Mouse (Mus musculus): ENCODE results near the gene Trpm3. TPM values are rescaled to one million over a fixed set of nuclear protein-coding genes. Genes with fewer than 3 reads are reported as not detected.
A peak's percentile ranks its signal among the peaks of the same experiment; 100 is the strongest.

Gene Trpm3
- polyA plus RNA-seq, 1 experiment from 2014 or later: 8.2 TPM

- no peaks in the 10 kb centered on the region for H3K27me3 ChIP-seq
- WGBS: 87% methylated on average over 6 of the region's 6 CpGs
- no peaks in the 10 kb centered on the region for H3K4me1 ChIP-seq (replicated peaks)
- H3K9ac ChIP-seq: no peak overlapping the region
- no peak overlapping the region for H3K27ac ChIP-seq (replicated peaks)
- no peaks in the 10 kb centered on the region for H3K9me3 ChIP-seq
- no peaks in the 10 kb centered on the region for H3K36me3 ChIP-seq
- no peak overlapping the region for H3K4me2 ChIP-seq
- no peak for ATAC-seq (ENCODE audit: low read depth)
- no peak overlapping the region for H3K4me3 ChIP-seq
Measured at GRCm38 (mm10) chr19:22542990-22543709, 404.3 kb downstream of the Trpm3 start.

- no peak overlapping the region for H3K4me2 ChIP-seq
- H3K36me3 ChIP-seq: no peaks in the 10 kb centered on the region
- H3K9me3 ChIP-seq: no peaks in the 10 kb centered on the region
- WGBS: 26% methylated on average over 5 of the region's 5 CpGs
- ATAC-seq (ENCODE audit: low read depth): 0 out of 2 replicates have a peak, but pooled peaks have one; percentile 56
- H3K4me3 ChIP-seq: no peak overlapping the region
- peaks cover 6% of the 10 kb centered on the region; the same call in 1 of the 2 replicates for H3K27me3 ChIP-seq
- no peak overlapping the region for H3K9ac ChIP-seq
- H3K27ac ChIP-seq (replicated peaks): no peak overlapping the region
- H3K4me1 ChIP-seq (replicated peaks): peaks cover 15% of the 10 kb centered on the region
Measured at GRCm38 (mm10) chr19:22552179-22552578, 413.3 kb downstream of the Trpm3 start.

GRCm38 (mm10) chr19:22554421-22554941 is 415.6 kb downstream of the Trpm3 start:
- Histone ChIP-seq H3K27ac (replicated peaks) (no peak overlapping the region), H3K9me3 (no peaks in the 10 kb centered on the region), H3K4me1 (replicated peaks) (peaks cover 15% of the 10 kb centered on the region), H3K36me3 (no peaks in the 10 kb centered on the region), H3K27me3 (peaks cover 6% of the 10 kb centered on the region; the same call in 1 of the 2 replicates), H3K9ac (no peak overlapping the region; the same call in 1 of the 2 replicates), H3K4me3 (no peak overlapping the region), H3K4me2 (peak overlapping the region; percentile 34)
- WGBS: 4% methylated on average over 7 of the region's 7 CpGs
- ATAC-seq (ENCODE audit: low read depth): peak; percentile 53; the same call in 1 of the 2 replicates

GRCm38 (mm10) chr19:22572396-22572795 is 433.6 kb downstream of the Trpm3 start:
- Histone ChIP-seq H3K9ac (no peak overlapping the region), H3K27ac (replicated peaks) (no peak overlapping the region), H3K4me3 (no peak overlapping the region), H3K27me3 (no peaks in the 10 kb centered on the region), H3K4me1 (replicated peaks) (no peaks in the 10 kb centered on the region), H3K4me2 (no peak overlapping the region), H3K36me3 (no peaks in the 10 kb centered on the region), H3K9me3 (no peaks in the 10 kb centered on the region)
- ATAC-seq (ENCODE audit: low read depth): no peak
- WGBS: 74% methylated on average over 11 of the region's 11 CpGs

- ATAC-seq (ENCODE audit: low read depth): no peak
- 89% methylated on average over 2 of the region's 2 CpGs for WGBS
- Histone ChIP-seq H3K4me1 (replicated peaks) (no peaks in the 10 kb centered on the region), H3K9ac (no peak overlapping the region), H3K36me3 (no peaks in the 10 kb centered on the region), H3K27me3 (no peaks in the 10 kb centered on the region), H3K9me3 (no peaks in the 10 kb centered on the region), H3K4me2 (no peak overlapping the region), H3K4me3 (no peak overlapping the region), H3K27ac (replicated peaks) (no peak overlapping the region)
Measured at GRCm38 (mm10) chr19:22572849-22573248, 434.0 kb downstream of the Trpm3 start.

GRCm38 (mm10) chr19:22582120-22582745 is 443.4 kb downstream of the Trpm3 start:
- ATAC-seq (ENCODE audit: low read depth): no peak

GRCm38 (mm10) chr19:22594492-22594891 is 455.6 kb downstream of the Trpm3 start:
- Histone ChIP-seq H3K9me3 (no peaks in the 10 kb centered on the region), H3K27ac (replicated peaks) (no peak overlapping the region), H3K36me3 (no peaks in the 10 kb centered on the region), H3K27me3 (no peaks in the 10 kb centered on the region), H3K4me1 (replicated peaks) (no peaks in the 10 kb centered on the region), H3K4me2 (no peak overlapping the region), H3K4me3 (no peak overlapping the region), H3K9ac (no peak overlapping the region)
- 85% methylated on average over 3 of the region's 3 CpGs for WGBS
- ATAC-seq (ENCODE audit: low read depth): no peak

More at GRCm38 (mm10) chr19:22582120-22582745, 443.4 kb downstream of the Trpm3 start:
- no peaks in the 10 kb centered on the region for H3K4me1 ChIP-seq (replicated peaks)
- H3K4me2 ChIP-seq: no peak overlapping the region
- no peaks in the 10 kb centered on the region for H3K27me3 ChIP-seq
- H3K36me3 ChIP-seq: no peaks in the 10 kb centered on the region
- H3K27ac ChIP-seq (replicated peaks): no peak overlapping the region
- WGBS: 77% methylated on average over 4 of the region's 4 CpGs
- no peak overlapping the region for H3K4me3 ChIP-seq
- no peaks in the 10 kb centered on the region for H3K9me3 ChIP-seq
- no peak overlapping the region for H3K9ac ChIP-seq

GRCm38 (mm10) chr19:22595246-22595645 is 456.4 kb downstream of the Trpm3 start:
- no peak overlapping the region for H3K27ac ChIP-seq (replicated peaks)
- no peaks in the 10 kb centered on the region for H3K36me3 ChIP-seq
- no peak for ATAC-seq (ENCODE audit: low read depth)
- no peaks in the 10 kb centered on the region for H3K27me3 ChIP-seq
- WGBS: 66% methylated on average over 2 of the region's 2 CpGs
- H3K9me3 ChIP-seq: no peaks in the 10 kb centered on the region
- H3K4me2 ChIP-seq: no peak overlapping the region
- no peaks in the 10 kb centered on the region for H3K4me1 ChIP-seq (replicated peaks)
- H3K4me3 ChIP-seq: no peak overlapping the region
- H3K9ac ChIP-seq: no peak overlapping the region

- no peaks in the 10 kb centered on the region for H3K4me1 ChIP-seq (replicated peaks)
- 73% methylated on average over 3 of the region's 3 CpGs for WGBS
Measured at GRCm38 (mm10) chr19:22596715-22597114, 457.9 kb downstream of the Trpm3 start.

GRCm38 (mm10) chr19:22604322-22604721 is 465.5 kb downstream of the Trpm3 start:
- WGBS: 29% methylated on average over 4 of the region's 4 CpGs
- Histone ChIP-seq H3K4me1 (replicated peaks) (no peaks in the 10 kb centered on the region; the same call in 1 of the 2 replicates), H3K27ac (replicated peaks) (no peak overlapping the region), H3K4me3 (no peak overlapping the region), H3K27me3 (no peaks in the 10 kb centered on the region), H3K4me2 (no peak overlapping the region), H3K36me3 (no peaks in the 10 kb centered on the region), H3K9me3 (no peaks in the 10 kb centered on the region), H3K9ac (no peak overlapping the region)
- no peak for ATAC-seq (ENCODE audit: low read depth)

More at GRCm38 (mm10) chr19:22596715-22597114, 457.9 kb downstream of the Trpm3 start:
- no peak for ATAC-seq (ENCODE audit: low read depth)
- H3K27ac ChIP-seq (replicated peaks): no peak overlapping the region
- H3K36me3 ChIP-seq: no peaks in the 10 kb centered on the region
- H3K9ac ChIP-seq: no peak overlapping the region
- no peaks in the 10 kb centered on the region for H3K9me3 ChIP-seq
- no peak overlapping the region for H3K4me3 ChIP-seq
- H3K27me3 ChIP-seq: no peaks in the 10 kb centered on the region
- H3K4me2 ChIP-seq: no peak overlapping the region

GRCm38 (mm10) chr19:22607985-22608684 is 469.3 kb downstream of the Trpm3 start:
- H3K27me3 ChIP-seq: no peaks in the 10 kb centered on the region
- WGBS: 65% methylated on average over 5 of the region's 5 CpGs
- no peak overlapping the region for H3K4me3 ChIP-seq
- H3K4me1 ChIP-seq (replicated peaks): no peaks in the 10 kb centered on the region; the same call in 1 of the 2 replicates
- H3K4me2 ChIP-seq: no peak overlapping the region
- no peaks in the 10 kb centered on the region for H3K9me3 ChIP-seq
- H3K36me3 ChIP-seq: no peaks in the 10 kb centered on the region
- H3K9ac ChIP-seq: no peak overlapping the region
- H3K27ac ChIP-seq (replicated peaks): no peak overlapping the region
- ATAC-seq (ENCODE audit: low read depth): no peak

GRCm38 (mm10) chr19:22611621-22612020 is 472.8 kb downstream of the Trpm3 start:
- 88% methylated on average over 2 of the region's 2 CpGs for WGBS
- Histone ChIP-seq H3K4me3 (no peak overlapping the region), H3K9me3 (no peaks in the 10 kb centered on the region), H3K27ac (replicated peaks) (no peak overlapping the region), H3K4me2 (no peak overlapping the region), H3K9ac (no peak overlapping the region), H3K36me3 (no peaks in the 10 kb centered on the region), H3K4me1 (replicated peaks) (no peaks in the 10 kb centered on the region), H3K27me3 (no peaks in the 10 kb centered on the region)
- no peak for ATAC-seq (ENCODE audit: low read depth)
